Mouse (Mus musculus): ENCODE results near the gene 6030452D12Rik.

Gene 6030452D12Rik

GRCm38 (mm10) chr8:106500018-106500685 lies at the start of gene 6030452D12Rik:
Gene 6030452D12Rik (plus strand): TSS chr8:106500522.
- DNase-seq (ENCODE audit: low spot score in 2 of 2), result no peak

- no peak for DNase-seq (ENCODE audit: low spot score in 2 of 2)
Measured at GRCm38 (mm10) chr8:106451301-106452085, 48.8 kb upstream of the 6030452D12Rik start.

GRCm38 (mm10) chr8:106452701-106453481 lies 47.4 kb upstream of the 6030452D12Rik start:
- no peak for DNase-seq (ENCODE audit: low spot score in 2 of 2)

- DNase-seq (ENCODE audit: low spot score in 2 of 2), result no peak
Measured at GRCm38 (mm10) chr8:106454036-106454435, 46.3 kb upstream of the 6030452D12Rik start.

- no peak for DNase-seq (ENCODE audit: low spot score in 2 of 2)
Measured at GRCm38 (mm10) chr8:106462131-106462530, 38.2 kb upstream of the 6030452D12Rik start.

GRCm38 (mm10) chr8:106463795-106464194 lies 36.5 kb upstream of the 6030452D12Rik start:
- no peak for DNase-seq (ENCODE audit: low spot score in 2 of 2)

- no peak for DNase-seq (ENCODE audit: low spot score in 2 of 2)
Measured at GRCm38 (mm10) chr8:106469485-106469884, 30.8 kb upstream of the 6030452D12Rik start.

GRCm38 (mm10) chr8:106474001-106474400 lies 26.3 kb upstream of the 6030452D12Rik start:
- DNase-seq (ENCODE audit: low spot score in 2 of 2), result no peak

- no peak for DNase-seq (ENCODE audit: low spot score in 2 of 2)
Measured at GRCm38 (mm10) chr8:106504241-106504640, 3.9 kb downstream of the 6030452D12Rik start.

- no peak for DNase-seq (ENCODE audit: low spot score in 2 of 2)
Measured at GRCm38 (mm10) chr8:106505328-106505965, 5.1 kb downstream of the 6030452D12Rik start.

- DNase-seq (ENCODE audit: low spot score in 2 of 2), result no peak
Measured at GRCm38 (mm10) chr8:106506106-106506505, 5.8 kb downstream of the 6030452D12Rik start.

GRCm38 (mm10) chr8:106507761-106508331 lies 7.5 kb downstream of the 6030452D12Rik start:
- DNase-seq (ENCODE audit: low spot score in 2 of 2), result no peak

- DNase-seq (ENCODE audit: low spot score in 2 of 2), result no peak
Measured at GRCm38 (mm10) chr8:106508456-106508855, 8.1 kb downstream of the 6030452D12Rik start.

- no peak for DNase-seq (ENCODE audit: low spot score in 2 of 2)
Measured at GRCm38 (mm10) chr8:106509079-106509780, 8.9 kb downstream of the 6030452D12Rik start.

GRCm38 (mm10) chr8:106510365-106510975 lies 10.1 kb downstream of the 6030452D12Rik start, which contains the start of gene Cdh3:
Gene Cdh3 (plus strand): TSS chr8:106510891.
- no peak for DNase-seq (ENCODE audit: low spot score in 2 of 2)

- DNase-seq (ENCODE audit: low spot score in 2 of 2), result no peak
Measured at GRCm38 (mm10) chr8:106511065-106511501, 10.8 kb downstream of the 6030452D12Rik start.

GRCm38 (mm10) chr8:106511531-106512041 lies 11.3 kb downstream of the 6030452D12Rik start:
- DNase-seq (ENCODE audit: low spot score in 2 of 2), result no peak

- no peak for DNase-seq (ENCODE audit: low spot score in 2 of 2)
Measured at GRCm38 (mm10) chr8:106512475-106513150, 12.3 kb downstream of the 6030452D12Rik start.

GRCm38 (mm10) chr8:106515946-106516479 lies 15.7 kb downstream of the 6030452D12Rik start:
- DNase-seq (ENCODE audit: low spot score in 2 of 2), result no peak

Data from natural killer cell, adult 2 months (primary cell).